Mouse (Mus musculus) G1E (cell line): Measurements from ENCODE around the gene Olr1. TPM values are rescaled to one million over a fixed set of nuclear protein-coding genes. Genes with fewer than 3 reads are reported as not detected.
"Not testable (repeated sequence)": the region's sequence is repeated elsewhere in the genome, so short reads cannot be mapped to it uniquely, and the experiment has no call there.

Source experiments
- ATAC-seq: 2 replicates; pipeline ENCODE4 v1.8.0; 2016; ENCODE audit warnings: mild to moderate bottlenecking; ENCODE audit not compliant: insufficient number of reproducible peaks, poor library complexity, low FRiP score, severe bottlenecking; ENCODE audit errors: extremely low read depth
- DNase-seq: peaks from one replicate; pipeline ENCODE4 v3.0.0; 2012; ENCODE audit warnings: low spot score
- H3K27me3 ChIP-seq: 2 replicates; pipeline ENCODE4 v1.6.1; 2012; ENCODE audit warnings: mild to moderate bottlenecking, low read length, inconsistent platforms; ENCODE audit not compliant: insufficient read depth
- H3K36me3 ChIP-seq: replicated peaks from 2 replicates; pipeline ENCODE3; 2012; ENCODE audit warnings: mild to moderate bottlenecking, inconsistent platforms
- H3K4me1 ChIP-seq: 2 replicates; pipeline ENCODE4 v1.6.1; 2012; ENCODE audit warnings: low read depth, low read length, inconsistent platforms, mixed read lengths; ENCODE audit not compliant: insufficient read depth
- H3K4me3 ChIP-seq: 2 replicates; pipeline ENCODE4 v1.5.1; 2012; ENCODE audit warnings: low read depth, mild to moderate bottlenecking, inconsistent platforms, low read length, moderate library complexity, mixed read lengths
- H3K9me3 ChIP-seq: replicated peaks from 2 replicates; pipeline ENCODE4 v1.6.1; 2012; ENCODE audit warnings: inconsistent platforms
- CTCF ChIP-seq: IDR thresholded peaks from 2 replicates; pipeline ENCODE4 v1.5.1; 2012; ENCODE audit warnings: low read depth, low read length, inconsistent platforms, mixed read lengths
- GATA1 ChIP-seq: IDR thresholded peaks from 2 replicates; pipeline ENCODE4 v1.6.1; 2012; ENCODE audit warnings: borderline replicate concordance, low read length, inconsistent platforms, mixed read lengths
- GATA2 ChIP-seq: IDR thresholded peaks from 2 replicates; pipeline ENCODE4 v1.6.1; 2012; ENCODE audit warnings: low read depth, low read length, inconsistent platforms, borderline replicate concordance
- POLR2AphosphoS5 ChIP-seq: IDR thresholded peaks from 2 replicates; pipeline ENCODE4 v1.6.1; 2012; ENCODE audit warnings: low read depth, low read length, inconsistent platforms; ENCODE audit not compliant: insufficient replicate concordance
- TAL1 ChIP-seq: conservative IDR thresholded peaks from 2 replicates; pipeline ENCODE4 v1.6.1; 2012; ENCODE audit warnings: low read depth, low read length, inconsistent platforms, mixed read lengths
- polyA plus RNA-seq: library from polyadenylated mRNA; stranded (reverse); fragments of >175 nt; gene quantifications from 2 replicates; pipeline ENCODE4 v1.2.3, GENCODE M21; 2012
- total RNA-seq, 2 experiments: library from RNA; stranded (forward) in 1 of 2; stranded (reverse) in 1 of 2; fragments of 200-1000 nt in 1 of 2; fragments of >200 nt in 1 of 2; fragmentation: Nextera tagmentation in 1 of 2; gene quantifications; 2 replicates each; pipeline ENCODE4 v1.2.3; 2014 to 2017

Gene Olr1
- total and polyA plus RNA-seq, 3 experiments: 1.4 TPM; not detected in 2

DNA sequence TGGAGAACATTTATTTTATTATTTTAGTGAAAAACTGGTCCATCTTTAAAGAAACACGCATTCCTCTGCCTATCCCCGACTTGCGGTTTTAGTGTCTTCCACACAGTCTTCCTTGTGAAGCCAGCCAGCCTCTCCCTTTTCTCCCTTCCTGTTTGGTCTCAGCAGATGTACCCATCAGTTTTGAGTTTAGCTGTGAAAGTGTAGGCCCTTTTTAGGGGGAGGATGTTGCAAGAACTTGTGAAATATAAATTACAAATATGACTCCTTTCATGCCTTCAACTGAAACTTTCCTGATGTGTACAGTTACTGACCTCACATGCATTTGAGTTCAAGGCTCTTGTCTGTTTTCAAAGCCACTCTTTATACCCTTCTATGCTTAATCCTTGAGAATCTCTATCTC lies 8.1 kb upstream of the Olr1 start:
- no peak for TF ChIP-seq POLR2AphosphoS5
- TF ChIP-seq GATA1: no peak
- no peak for TF ChIP-seq GATA2
- TF ChIP-seq CTCF: no peak
- no peak for TF ChIP-seq TAL1
- DNase-seq (no peak), ATAC-seq (no peak)
- no peaks in the 10 kb centered on the region for H3K4me1 ChIP-seq
- H3K9me3 ChIP-seq: no peaks in the 10 kb centered on the region
- no peak overlapping the region for H3K4me3 ChIP-seq
- no peaks in the 10 kb centered on the region for H3K27me3 ChIP-seq
- no peaks in the 10 kb centered on the region for H3K36me3 ChIP-seq

- Histone ChIP-seq H3K4me3 (no peak overlapping the region), H3K36me3 (no peaks in the 10 kb centered on the region), H3K27me3 (no peaks in the 10 kb centered on the region), H3K9me3 (no peaks in the 10 kb centered on the region), H3K4me1 (no peaks in the 10 kb centered on the region)
- TF ChIP-seq POLR2AphosphoS5: no peak
- DNase-seq: no peak
- ATAC-seq: no peak
These were observed 7.4 kb upstream of the Olr1 start for GRCm38 (mm10) chr6:129514376-129514775.

DNA sequence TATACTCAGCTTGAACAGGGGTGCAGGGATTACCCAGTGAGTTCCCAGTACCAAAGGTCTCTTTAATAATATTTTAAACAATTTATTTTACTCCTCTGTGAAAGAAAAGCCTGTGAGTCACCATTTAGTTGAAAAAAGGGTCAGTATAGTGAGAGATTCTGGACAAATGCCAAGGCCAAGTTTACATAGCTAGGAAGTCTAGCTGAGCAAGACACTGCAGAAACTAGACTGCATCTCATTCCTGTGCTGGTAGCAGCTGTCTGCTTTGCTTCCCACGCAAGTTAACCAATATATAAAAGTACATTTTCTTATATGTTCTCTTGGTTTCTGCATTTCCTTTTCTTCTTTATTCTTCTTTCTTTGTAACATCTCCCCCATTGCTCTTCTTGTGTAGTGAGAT lies 6.4 kb upstream of the Olr1 start:
- DNase-seq: no peak
- Histone ChIP-seq H3K9me3 (no peaks in the 10 kb centered on the region), H3K27me3 (no peaks in the 10 kb centered on the region), H3K4me3 (no peak overlapping the region), H3K36me3 (no peaks in the 10 kb centered on the region), H3K4me1 (no peaks in the 10 kb centered on the region)
- TF ChIP-seq POLR2AphosphoS5: no peak
- no peak for TF ChIP-seq GATA1
- TF ChIP-seq GATA2: no peak
- TF ChIP-seq TAL1: no peak
- TF ChIP-seq CTCF: no peak
- no peak for ATAC-seq

- no peak for ATAC-seq
These were observed 5.9 kb upstream of the Olr1 start for GRCm38 (mm10) chr6:129512868-129513267.

DNA sequence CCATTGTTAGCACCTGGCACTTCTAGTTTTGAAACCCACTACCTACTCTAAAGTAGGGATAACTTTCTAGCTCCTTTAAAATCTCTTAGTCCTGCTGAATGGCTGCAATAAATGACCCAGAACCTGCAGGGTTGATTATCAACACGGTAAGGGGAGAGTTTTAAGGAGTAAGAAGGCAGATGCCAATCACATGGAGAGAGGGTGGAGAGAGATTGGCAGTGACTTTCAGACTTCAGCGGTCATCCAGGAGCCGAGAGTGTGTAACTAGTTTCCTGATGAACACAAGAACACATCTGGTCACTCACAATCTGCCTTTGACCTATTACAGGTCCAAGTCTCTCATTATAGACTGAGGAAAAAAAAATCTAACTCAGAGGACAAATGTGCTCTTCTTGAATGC lies 5.4 kb upstream of the Olr1 start, which contains the start of gene Tmem52b:
TSS of gene Tmem52b (plus strand) at position 189 of the 400 bp plus-strand sequence.
- DNase-seq (no peak), ATAC-seq (no peak)
- Histone ChIP-seq H3K36me3 (no peaks in the 10 kb centered on the region), H3K4me1 (no peaks in the 10 kb centered on the region), H3K27me3 (no peaks in the 10 kb centered on the region), H3K4me3 (no peak within 1 kb of the TSS), H3K9me3 (no peaks in the 10 kb centered on the region)
- TF ChIP-seq TAL1 (no peak), GATA1 (no peak), GATA2 (no peak), POLR2AphosphoS5 (no peak), CTCF (no peak)

More at GRCm38 (mm10) chr6:129512868-129513267, 5.9 kb upstream of the Olr1 start:
- Histone ChIP-seq H3K9me3 (no peaks in the 10 kb centered on the region), H3K4me1 (no peaks in the 10 kb centered on the region), H3K4me3 (no peak overlapping the region), H3K36me3 (no peaks in the 10 kb centered on the region), H3K27me3 (no peaks in the 10 kb centered on the region)
- DNase-seq: no peak
- TF ChIP-seq TAL1 (no peak), GATA2 (no peak), POLR2AphosphoS5 (no peak), GATA1 (no peak), CTCF (no peak)

DNA sequence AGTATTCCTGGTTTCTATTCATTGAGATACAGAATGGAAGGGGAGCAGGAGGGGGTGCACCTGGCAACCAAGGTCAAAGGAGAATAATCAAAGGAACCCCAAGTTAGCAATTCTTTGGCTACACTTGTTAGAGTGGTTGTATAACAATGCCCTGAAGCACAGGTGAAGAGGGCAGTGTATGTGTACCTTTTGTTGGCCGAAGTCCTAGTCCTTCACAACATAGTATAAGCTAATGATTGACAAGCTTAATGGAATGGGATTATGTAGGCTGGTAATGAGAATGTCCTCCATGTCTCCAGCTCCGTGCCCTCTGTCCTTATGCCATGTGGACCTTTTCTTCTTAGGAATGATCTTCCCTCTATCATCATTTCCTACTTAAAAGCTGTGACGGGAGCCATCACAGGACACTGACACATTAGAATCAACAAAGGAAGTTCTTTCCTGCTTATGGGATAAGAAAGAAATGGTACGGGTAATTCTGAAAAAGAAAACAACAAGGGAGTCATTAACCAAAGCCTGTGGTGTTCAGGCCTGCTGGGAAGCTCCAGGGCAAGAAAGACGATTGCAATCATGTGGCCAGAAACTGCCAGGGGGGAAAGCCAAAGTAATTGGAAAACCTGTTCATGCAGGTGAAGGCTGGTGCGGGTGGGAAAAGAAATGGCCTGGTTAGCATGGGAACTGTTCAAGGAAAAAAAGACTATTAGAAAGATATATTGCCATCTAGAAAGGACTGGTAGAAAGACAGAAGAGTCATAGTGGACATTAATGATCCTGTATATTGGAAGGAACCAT lies 3.4 kb upstream of the Olr1 start:
- TF ChIP-seq GATA2: no peak
- no peak for TF ChIP-seq GATA1
- TF ChIP-seq CTCF: no peak
- no peak for TF ChIP-seq POLR2AphosphoS5
- no peak for TF ChIP-seq TAL1
- Histone ChIP-seq H3K36me3 (no peaks in the 10 kb centered on the region), H3K27me3 (no peaks in the 10 kb centered on the region), H3K4me1 (no peaks in the 10 kb centered on the region), H3K4me3 (no peak overlapping the region), H3K9me3 (no peaks in the 10 kb centered on the region)
- DNase-seq: no peak
- no peak for ATAC-seq

- TF ChIP-seq CTCF (no peak), TAL1 (no peak), POLR2AphosphoS5 (no peak), GATA2 (no peak), GATA1 (no peak)
- Histone ChIP-seq H3K4me1 (no peaks in the 10 kb centered on the region), H3K4me3 (no peak overlapping the region), H3K9me3 (no peaks in the 10 kb centered on the region), H3K27me3 (no peaks in the 10 kb centered on the region), H3K36me3 (no peaks in the 10 kb centered on the region)
- no peak for DNase-seq
- no peak for ATAC-seq
These were observed 3.5 kb downstream of the Olr1 start for GRCm38 (mm10) chr6:129503471-129503870.

DNA sequence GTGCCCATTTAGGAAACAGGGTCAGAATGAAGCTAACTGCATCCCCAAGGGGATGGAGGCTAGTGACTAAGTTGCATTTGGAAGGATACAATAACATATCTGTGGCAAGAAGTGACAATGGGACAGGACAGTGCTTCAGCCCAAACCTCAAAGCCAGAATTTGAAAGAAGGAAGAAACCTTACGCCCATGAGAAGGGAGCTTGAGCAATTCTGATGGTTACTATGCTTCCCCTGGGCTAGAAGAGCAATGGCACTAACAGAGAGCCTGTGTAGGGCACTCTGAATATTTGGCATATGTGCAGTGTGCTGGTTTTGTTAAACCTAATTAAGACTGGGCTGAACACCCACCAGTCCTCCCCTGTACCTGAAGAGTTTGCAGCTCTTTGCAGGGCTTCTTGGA lies 7.4 kb downstream of the Olr1 start:
- H3K27me3 ChIP-seq, H3K4me3 ChIP-seq, H3K36me3 ChIP-seq, H3K9me3 ChIP-seq, H3K4me1 ChIP-seq, ATAC-seq, DNase-seq: not testable (repeated sequence)
